Mouse (Mus musculus): ENCODE measurements around the gene Ezr.

- TF ChIP-seq CTCF (conservative IDR thresholded peaks at IDR 0.05; ENCODE audit: insufficient read depth, insufficient read length, low read depth, low read length) (no peak), POLR2A (IDR thresholded peaks at IDR 0.05; ENCODE audit: low read depth, low read length) (no peak)
Measured at GRCm38 (mm10) chr17:6739756-6740155, 42.8 kb downstream of the Ezr start.
